Mouse (Mus musculus): ENCODE data around the gene Plxnb1.

- TF ChIP-seq CTCF (IDR thresholded peaks at IDR 0.05; ENCODE audit: borderline replicate concordance, insufficient read depth, low read length) (no peak), POLR2A (IDR thresholded peaks at IDR 0.05; ENCODE audit: low read depth, low read length) (no peak)
Observed at GRCm38 (mm10) chr9:109096856-109097255, 1.7 kb downstream of the Plxnb1 start.
